Mouse (Mus musculus): Measurements from ENCODE around the gene AC131692.1.

DNA sequence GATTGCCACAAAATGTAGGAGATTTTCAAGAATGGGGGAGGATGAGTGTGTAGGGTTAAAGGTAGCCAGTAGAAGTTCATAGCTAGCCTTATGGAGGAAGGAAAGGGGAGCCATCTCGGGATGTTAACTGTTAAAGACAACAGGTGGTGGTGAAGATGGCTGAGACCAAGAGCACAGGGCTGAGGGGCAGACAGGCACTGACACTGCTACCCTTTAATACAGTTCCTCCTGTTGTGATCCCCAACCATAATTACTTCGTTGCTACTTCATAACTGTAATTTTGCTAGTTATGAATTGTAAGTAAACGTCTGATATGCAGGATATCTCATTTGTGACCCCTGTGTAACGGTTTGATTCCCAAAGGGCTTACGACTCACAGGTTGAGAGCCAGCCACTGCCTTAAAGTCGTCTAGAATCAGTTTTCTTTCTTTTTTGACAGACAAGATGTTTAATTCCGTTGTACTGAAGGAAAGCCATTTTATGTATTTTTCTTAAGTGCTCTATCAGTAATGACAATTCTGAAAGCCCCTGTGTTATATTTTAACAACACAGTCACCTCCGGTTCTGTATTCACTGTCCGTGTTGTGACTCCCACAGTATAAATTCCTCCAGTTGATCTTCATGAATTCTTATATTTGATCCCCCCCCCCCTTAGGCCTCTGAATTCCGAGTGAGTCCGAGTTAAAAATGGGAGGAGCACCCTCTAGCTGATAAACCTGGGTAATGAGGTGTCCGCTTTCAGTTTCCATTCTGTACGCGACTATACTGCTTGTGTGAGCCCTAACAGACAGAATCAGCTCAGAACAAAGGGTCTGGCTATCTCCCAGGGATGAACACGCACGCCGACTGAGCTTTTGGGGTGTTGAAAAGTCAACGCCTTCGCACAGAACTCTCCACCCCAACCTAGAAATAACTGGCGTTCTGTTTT lies 48.6 kb upstream of the AC131692.1 start:
- TF ChIP-seq POLR2A (IDR thresholded peaks at IDR 0.05; ENCODE audit: borderline replicate concordance, extremely low read depth, insufficient read depth, insufficient read length, poor library complexity, severe bottlenecking) (no peak), CTCF (IDR thresholded peaks at IDR 0.05; ENCODE audit: borderline replicate concordance, extremely low read depth, insufficient read depth, insufficient read length) (no peak)

All from brain, embryonic 14.5 days (tissue).